Mouse (Mus musculus) A20 (cell line): ENCODE data around the gene Gm9922.

Source experiments
- DNase-seq: peaks from one replicate; pipeline ENCODE4 v3.0.0-alpha.2; 2011; ENCODE audit warnings: low read depth, low spot score

The Gm9922 gene

DNA sequence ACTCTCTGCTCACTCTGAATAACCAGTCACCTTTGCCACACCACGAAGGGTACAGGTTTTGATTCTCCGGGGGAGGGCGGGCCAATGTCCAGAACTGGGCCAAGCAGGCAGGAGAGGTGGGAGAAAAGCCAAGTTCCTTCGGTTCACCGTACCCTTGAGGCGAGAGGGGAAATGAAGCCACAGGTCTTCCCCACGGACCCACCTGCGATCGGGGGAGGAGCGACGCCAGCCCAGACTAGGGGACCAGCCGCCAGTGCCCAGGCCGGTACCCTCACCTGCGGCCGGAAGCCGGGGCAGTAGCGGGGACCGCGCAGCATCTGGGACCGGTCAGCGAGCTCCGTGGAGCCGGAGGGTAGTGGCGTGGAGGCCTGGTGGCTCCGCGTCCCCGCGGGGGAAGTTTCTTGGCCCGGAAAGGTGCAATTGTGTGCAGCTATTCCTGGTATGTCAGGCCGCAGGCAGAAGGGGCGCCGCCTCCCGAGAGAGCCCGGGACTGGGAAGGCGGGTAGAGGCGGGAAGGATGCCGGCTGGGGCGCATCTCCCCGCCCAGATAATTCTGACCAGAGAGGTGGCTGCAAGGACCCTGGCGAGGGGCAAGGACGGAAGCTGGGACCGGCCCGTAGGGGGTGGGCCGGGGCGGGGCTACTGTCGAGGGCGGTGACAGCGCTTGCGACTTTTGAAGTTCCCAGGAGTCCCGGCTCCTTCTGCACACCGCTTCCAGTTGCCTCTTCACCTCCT is at the start of gene Gm9922, which contains the start of gene Lmo7:
Gene Gm9922, minus strand, starts transcription at position 578 of the 735 bp plus-strand sequence.
Gene Lmo7, plus strand, starts transcription at position 721 of the 735 bp plus-strand sequence.
- DNase-seq = peak; percentile 91

DNA sequence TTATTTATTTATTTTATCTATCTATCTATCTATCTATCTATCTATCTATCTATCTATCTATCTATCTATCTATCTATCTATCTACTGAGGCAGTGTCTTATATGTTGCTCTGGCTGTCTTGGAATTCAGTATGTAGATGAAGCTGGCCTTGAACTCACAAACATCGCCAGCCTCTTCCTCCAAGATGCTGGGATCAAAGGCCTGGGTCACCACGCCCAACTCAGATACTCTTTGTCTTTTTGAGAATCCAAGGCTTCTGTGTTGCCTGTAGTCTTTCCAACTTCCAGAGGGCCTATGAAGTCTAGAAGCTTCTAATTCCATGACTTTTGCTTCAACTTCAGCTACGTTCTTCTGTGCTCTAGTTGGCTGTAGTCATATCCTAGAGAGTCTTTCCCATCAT is 48.8 kb upstream of the Gm9922 start:
- DNase-seq = no peak

DNA sequence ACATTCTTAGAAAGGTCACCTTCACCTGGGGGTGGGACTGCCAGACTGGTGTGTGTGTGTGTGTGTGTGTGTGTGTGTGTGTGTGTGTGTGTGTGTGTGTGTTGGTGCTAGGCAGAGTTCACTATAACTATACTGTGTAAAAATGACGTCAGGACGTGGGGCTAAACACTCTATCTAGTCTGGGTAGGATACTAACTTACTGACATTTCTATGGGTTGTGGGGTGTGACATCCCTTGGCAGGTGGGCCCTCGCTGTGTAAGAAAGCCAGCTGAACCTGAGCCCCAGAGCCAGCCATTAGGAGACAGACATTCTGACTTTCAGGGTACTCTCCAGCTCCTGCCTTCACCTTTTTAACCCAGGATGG is 47.5 kb upstream of the Gm9922 start:
- no peak for DNase-seq

DNA sequence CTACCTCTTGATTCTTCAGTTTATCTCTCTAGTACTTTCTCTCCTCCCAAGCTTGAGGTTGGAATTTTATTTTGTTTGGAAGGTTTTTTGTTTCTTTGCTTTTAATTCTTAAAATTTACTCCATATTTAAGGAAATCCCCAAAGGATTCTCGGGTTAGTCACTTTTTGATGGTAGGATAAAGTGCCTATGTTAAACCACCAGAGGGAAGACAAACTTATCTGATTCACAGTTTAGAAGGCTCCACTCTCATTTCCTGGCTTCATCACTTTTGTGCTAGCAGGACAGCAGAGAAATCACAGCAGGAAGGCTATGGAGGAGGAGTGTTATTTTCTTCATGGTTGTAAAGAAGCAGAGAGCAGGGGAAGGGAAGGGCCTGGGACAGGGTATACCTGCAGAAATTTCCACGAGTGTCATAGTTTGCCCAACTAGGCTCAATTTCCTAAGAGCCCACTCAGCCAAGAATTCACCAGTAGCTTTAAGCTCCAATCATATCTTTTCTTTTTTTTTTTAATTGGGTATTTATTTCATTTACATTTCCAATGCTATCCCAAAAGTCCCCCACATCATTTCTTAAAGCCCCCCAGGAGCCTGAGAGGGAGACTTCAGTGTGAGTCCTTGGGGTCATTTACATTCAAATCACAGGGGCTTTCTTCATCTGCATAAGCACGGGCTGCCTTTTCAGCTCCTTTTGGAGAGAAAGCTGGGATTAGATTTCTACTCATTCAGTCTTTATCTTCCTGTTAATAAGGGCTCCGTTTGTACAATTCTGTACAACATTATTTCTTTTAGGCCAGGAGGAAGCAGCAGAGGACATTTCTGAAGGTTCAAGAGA is 46.9 kb upstream of the Gm9922 start:
- DNase-seq = no peak

DNA sequence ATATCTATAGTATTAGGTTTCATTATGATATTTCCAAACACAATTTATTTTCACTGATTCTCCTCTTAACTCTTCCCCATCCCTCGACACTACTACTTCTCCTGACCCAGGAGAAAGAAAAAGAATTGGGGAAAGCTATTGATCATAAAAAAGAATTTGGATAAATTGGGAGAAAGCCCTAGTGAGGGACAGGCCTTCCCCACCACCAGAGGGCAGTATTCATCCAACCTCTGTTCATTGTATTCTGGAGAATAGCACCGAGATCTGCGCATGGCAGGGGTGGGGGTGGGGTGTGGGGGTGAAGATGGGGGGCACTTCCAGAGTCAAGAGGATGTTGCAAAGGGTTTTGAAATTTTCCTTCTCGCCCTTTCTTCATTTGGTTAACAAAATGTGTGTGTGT is 45.0 kb upstream of the Gm9922 start:
- DNase-seq = peak; percentile 45

DNA sequence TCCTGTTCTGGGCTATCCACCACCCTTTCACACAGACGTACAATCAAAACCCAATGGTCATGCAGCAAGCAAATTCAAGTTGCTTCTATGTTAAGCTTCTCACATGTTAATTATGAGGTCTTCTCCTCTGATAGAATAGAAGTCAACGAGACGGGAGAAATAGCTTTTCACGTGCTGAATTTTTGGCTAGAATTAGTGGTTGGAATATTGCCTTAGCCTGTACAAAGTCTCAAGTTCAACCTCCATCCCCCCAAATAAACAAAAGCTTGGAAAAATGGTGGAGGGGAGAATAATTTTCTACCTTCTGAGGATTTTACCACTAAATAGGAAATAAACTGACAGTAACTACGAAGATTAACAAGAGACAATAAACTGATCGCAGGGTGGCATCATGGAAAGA is 42.1 kb upstream of the Gm9922 start:
- DNase-seq = no peak

DNA sequence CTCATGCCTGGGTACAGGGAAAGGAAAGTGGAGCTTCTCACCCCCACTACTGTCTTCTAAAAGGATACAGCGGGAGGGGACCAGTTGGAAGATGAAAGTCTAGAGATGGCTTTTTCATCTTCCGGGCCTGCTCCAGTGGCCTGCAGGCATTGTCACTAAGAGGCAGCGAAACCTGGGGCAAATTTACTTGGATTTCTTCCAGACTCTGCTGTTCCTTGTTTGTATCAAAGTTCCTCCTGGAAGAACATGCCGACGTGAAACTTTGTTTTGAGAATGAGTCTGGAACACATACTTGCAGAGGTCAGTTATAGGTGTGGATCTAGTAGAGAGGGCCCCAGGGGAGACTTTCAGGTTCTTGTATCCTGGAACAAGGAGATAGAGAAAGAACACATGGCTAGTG is 41.7 kb upstream of the Gm9922 start:
- DNase-seq = no peak

DNA sequence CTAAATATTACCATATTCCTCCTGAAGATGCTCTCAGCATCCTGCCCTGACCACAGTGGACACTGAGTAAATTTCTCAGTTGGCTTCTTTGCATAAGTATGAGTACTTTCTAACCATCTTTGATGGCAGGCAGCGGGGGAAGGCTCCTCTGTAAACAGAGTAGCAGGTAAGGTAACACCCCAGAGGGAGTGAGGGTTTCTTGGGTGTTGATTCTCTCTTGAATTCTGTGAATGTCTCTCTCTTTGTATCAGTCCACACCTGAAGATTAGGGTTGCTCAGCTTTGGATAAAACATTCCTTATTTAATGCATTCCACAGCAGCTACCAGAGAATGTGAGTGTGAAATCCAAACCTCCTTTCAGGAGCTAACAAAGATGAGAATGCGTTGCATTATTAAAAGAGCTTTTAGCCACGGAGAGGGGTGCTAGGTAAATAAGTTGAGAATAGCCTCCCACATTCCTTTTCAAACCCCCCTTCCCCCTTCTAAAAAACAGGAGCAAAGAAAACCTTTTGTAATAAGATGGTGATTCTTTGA is 34.2 kb upstream of the Gm9922 start:
- DNase-seq = no peak

DNA sequence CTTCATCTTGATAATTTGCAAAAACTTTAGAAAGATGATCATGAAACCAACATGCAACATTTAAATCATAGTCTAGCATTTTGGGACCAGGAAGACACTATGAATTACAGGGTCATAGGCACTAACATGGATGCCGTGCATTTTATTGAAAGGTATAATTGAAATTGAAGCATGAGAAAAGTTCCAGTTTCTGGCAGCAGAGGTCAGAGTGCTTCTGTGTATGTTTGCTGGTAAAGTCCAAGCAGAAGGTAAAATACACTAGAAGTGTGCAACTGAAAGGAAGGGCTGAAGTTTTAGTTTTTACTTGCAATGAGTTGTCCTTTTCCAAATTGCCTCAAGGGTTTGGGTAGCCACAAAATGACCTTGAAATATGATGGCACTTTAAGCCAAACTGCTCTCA is 32.7 kb upstream of the Gm9922 start:
- DNase-seq = peak; percentile 41

DNA sequence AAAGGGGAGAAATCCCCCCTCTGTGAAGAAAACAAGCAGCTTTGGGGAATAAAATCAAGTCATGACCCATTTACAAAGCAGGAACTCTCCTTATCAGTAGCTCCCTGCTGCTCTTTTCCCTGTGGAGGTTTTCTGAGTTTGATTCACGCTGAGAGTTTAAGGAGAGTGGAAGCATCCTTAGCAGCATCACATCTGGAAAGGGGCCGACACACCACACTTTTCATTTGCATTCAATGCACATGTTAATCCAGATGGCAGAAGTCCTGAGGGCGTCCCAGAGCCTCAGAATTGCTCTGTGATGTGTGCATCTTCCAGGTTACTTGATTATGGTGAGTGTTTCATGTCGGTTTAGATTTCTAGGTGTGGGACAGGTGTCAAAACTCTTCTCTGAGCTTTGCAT is 25.8 kb upstream of the Gm9922 start:
- no peak for DNase-seq

DNA sequence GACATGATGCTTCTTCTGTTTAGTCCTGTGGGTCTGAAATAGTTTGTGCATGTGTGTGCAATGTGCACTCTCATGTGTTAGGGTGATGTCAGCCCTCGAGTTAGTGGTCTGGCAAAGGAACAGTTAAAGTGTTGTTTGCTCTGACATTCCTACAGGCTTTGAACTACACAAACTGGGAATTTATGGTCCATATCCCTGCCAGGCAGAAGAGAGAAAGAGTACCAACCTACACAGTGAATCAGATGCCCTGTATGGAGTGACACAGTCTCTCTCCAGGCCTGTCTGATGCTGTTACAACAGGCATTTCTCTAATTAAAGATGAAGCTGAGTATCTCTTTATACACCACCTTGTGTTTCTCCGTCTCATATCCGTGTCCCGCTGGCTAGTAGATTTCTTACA is 21.3 kb upstream of the Gm9922 start:
- DNase-seq = no peak

DNA sequence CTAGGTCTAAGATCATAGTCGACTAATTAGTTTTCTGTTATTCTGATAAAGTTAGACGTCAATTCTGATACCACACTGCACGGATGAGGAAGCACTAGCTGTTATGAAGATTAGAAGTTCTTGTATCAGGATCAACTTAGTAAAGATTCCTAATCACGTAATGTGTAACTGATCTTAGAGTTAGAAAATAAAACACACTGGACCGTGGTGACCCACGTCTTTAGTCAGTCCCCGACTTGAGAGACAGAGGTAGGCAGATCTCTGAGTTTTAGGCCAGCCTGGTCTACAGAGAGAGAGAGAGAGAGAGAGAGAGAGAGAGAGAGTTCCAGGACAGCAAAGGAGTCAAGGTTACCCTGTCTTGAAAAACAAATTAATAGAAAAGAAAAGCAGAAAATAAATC is 18.8 kb upstream of the Gm9922 start:
- no peak for DNase-seq

DNA sequence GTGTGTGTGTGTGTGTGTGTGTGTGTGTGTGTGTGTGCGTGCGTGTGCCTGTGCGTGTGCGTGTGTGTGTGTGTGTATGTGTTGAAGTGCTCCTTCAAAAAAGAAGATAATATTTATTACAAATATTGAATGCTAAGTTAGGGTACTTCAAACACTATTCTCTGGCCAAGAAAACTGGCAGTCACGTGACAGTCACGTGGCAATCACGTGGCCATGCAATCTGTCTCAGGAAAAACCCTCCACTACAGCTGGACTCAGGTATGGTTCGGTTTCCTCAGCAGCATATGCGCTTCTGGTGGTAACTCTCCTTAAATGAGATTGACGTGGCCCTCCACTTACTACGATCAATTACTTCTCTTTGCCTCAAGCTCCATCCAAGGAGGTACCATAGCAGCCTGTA is 18.2 kb upstream of the Gm9922 start:
- DNase-seq = no peak

DNA sequence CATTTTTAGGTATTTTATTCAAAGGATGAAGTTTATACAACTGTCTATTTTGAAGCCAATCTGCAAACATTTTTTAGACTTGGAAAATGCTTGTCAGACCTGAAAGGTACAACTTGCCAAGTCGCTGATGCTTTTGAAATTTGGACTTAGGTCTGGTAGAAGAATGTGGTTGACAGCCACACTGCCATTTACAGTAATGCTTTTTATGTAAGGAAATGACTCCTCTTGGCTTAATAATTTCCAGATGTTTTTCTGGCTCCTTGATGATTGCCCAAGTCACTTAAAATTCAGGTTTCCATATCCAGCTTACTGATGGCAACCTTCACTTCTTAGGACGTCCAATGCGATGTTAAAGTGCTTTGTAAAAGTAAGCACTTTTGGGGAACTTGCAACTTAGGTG is 17.0 kb upstream of the Gm9922 start:
- no peak for DNase-seq

DNA sequence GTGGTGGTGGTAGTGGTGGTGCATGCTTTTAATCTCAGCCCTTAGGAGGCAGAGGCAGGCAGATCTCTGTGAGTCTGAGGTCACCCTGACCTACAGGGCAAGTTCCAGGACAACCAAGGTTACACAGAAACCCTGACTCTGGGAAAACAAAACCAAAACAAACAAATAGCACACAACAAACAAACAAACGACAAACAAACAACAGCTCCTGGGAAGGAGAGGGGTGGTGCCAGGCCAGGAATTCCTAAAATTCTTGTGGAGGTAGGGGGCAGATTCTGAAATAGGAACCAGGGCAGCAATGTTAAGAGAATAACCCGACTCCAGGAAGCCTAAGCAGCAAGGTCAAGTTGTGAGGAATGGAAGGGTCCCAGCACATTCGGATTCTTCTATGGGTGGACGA is 7.9 kb upstream of the Gm9922 start:
- no peak for DNase-seq

DNA sequence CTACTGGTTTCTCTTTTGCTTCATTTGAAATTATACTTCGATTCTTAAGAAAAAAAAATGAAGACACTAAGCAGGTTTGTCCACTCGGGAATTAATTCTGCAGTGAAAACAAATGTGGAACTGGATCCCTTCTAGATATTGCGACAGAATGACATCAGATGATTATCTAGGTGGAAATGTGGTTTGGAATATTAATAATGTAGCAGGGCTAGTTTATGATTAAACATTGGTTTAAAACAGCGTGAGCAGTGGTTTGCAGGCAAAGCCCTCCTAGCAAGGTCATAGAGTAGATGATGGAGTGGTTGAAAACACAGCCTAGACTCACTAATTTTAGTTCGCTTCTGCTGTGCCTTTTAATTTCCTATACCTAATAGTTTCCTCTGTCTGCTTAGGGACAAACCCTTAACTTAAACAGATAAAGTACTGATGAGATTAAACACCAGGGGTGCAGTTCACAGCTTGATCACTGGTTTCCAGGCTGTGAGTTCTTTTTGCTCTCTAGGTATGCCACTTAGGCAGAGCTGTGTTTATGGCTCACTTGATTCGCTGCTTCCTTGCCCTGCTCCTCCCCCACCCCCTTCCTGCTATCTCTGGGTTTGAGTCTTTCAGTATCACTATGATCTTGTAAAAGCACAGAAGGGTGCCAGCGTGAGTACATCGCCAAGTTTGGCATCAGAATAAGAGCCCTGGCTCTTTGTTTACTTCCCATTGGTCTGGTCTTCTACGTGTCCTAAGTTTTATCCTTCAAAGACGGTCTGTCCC is 4.1 kb upstream of the Gm9922 start:
- peak; percentile 82 for DNase-seq

DNA sequence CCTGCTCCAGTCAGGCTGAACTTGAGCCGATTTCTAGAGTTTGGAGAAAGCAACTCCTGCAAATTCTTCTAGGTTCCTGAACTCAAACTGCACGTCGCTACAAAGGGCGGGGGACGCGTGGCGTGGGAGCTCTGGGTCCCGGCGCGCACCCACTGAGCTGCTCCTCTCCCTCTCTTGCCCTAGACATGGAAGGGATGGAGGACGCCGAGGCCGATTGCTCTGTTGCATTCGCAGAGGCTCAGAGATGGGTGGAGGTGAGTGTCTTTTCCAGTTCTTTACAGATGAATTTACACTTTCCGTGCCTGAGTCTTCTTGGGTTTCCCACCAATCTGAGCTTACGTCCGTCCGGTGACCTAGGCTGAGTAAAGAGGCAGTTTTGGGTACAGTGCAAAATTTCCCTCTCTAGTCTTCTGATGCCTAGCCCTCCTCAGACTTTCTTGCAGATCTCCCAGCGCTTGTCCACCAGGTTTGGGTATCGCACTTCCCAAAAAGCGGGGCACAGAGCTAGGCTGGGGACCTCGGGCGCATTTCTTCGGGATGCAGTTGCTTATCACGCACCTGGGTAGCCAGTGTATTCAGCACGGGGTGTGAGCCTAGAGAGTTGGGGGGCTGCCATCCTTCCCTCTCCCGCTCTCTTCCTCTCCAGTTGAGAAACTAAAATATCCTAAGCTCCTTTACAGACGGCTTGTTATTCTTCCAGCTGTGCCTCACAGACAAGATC is 518 bp upstream of the Gm9922 start:
- no peak for DNase-seq

DNA sequence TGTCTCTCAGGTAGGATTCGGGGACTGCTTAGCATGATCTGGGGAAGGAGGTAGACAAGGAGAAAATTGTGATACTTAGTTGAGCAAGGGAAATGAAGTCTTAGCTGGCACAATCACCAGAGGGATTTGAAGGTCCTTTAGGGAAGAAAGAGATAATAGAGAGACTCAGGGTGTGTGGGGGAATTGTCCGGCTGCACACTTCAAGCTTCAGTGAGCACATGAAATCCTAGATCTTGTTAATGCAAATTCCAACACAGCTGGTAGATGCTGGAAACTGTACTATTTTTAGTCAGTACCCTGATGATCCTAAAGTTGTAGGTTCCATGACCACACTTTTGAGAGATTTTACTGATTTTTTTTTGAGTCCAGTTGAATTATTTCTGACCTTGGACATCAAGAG is 15.2 kb downstream of the Gm9922 start:
- no peak for DNase-seq

DNA sequence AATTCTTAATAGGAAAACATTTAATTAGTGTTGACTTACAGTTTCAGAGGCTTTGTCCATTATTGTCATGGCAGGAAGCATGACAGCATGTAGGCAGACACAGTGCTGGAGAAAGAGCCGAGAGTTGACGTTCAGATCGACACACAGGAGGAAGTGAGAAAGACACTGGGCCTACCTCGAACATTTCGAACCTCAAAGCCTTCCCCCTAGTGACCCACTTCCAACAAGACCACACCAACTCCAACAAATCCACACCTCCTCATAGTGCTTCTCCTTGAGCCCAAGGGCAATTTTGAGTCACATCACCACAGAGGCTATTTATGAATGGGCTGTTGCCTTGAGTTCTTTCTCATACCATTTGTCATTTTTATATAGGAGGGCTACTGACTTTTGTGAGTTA is 22.5 kb downstream of the Gm9922 start:
- peak; percentile 83 for DNase-seq

DNA sequence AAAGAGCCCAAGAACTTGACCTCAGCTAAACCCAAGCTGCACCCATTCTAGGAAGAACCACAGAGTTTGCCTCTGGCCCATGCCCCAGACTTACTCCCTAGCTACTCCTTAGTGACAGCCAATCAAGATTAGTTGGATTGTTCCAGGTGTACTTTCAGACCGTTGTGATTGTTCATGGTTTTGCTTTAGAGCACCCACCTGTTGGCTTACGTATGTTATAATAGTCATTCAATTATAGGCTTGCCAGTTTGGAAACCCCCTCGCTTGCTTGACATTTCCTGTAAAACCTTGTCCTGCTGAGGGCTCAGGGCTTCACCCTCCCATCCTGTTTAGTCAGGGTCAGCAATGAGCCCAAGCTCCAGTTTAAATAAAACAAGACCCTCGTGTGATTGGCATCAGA is 25.1 kb downstream of the Gm9922 start:
- peak; percentile 93 for DNase-seq

DNA sequence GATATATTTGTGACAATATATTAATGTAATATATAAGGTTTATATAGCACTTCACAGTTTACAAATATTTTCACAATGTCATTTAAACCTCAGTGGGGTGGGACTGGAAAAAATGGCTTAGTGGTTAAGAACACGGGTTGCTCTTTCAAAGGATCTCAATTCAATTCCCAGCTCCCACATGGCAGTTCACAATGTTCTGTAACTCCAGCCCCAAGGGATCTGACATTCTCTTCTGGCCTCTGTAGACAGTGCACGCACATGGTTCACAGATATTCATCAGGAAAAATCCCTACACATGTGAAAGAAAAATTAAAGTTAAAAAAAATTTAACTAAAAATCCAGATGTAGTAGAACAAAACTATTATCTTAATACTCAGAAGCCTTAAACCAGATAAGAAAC is 41.2 kb downstream of the Gm9922 start:
- DNase-seq = no peak

DNA sequence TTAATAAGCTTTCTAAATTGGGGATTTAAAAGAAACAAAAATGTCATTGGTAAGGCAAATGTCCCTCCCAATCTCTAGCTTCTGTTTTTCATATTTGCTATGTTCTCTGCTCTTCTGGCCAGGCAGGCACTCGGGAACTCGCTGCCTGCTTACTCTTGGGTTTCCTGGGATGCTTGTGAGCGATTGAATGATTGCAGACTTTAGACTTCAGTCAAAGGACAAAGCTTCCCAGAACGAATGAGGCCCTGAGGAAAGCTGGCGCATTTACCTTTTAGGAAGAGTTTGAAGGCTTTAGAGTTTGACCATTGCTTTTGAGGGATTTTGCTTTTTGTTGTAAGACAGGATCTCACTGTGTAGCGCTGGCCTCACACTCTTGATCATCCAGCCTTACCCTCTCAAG is 41.9 kb downstream of the Gm9922 start:
- DNase-seq = no peak
